Mouse (Mus musculus): ENCODE data around the gene Necab3. TPM values are rescaled to one million over a fixed set of nuclear protein-coding genes. Genes with fewer than 3 reads are reported as not detected.

Gene Necab3
- polyA plus RNA-seq, 1 experiment from 2014 or later: 25.4 TPM

DNA sequence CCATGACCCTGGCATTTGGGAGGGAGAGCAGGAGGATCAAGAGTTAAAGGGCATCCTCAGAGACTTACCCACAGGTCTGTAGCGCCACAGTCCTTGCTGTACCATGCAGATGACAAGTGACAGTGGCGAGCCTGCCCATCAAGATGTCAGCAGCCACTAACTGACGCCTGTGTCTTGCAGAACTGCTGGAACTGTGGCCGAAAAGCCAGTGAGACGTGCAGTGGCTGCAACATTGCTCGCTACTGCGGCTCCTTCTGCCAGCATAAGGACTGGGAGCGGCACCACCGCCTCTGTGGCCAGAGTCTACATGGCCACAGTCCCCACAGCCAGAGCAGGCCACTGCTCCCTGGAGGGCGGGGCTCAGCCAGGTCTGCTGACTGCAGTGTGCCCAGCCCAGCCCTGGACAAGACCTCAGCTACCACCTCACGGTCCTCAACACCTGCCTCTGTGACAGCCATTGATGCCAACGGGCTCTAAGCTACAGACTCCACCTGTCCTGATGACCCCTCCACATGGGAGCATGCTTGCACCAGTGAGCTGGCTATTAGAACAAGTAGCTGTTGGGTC is 23.9 kb downstream of the Necab3 start:
- H3K4me1 ChIP-seq: peaks cover 34% of the 10 kb centered on the region
- no peak overlapping the region for H3K4me3 ChIP-seq
- no peak overlapping the region for H3K27ac ChIP-seq
- H3K27me3 ChIP-seq: no peaks in the 10 kb centered on the region
- peaks cover 67% of the 10 kb centered on the region for H3K36me3 ChIP-seq (ENCODE audit: poor library complexity, severe bottlenecking)
- H3K4me2 ChIP-seq: no peak overlapping the region
- no peak for ATAC-seq
- 95% methylated on average over 12 of the region's 12 CpGs for WGBS
- no peak overlapping the region for H3K9ac ChIP-seq
- H3K9me3 ChIP-seq (replicated peaks): no peaks in the 10 kb centered on the region

DNA sequence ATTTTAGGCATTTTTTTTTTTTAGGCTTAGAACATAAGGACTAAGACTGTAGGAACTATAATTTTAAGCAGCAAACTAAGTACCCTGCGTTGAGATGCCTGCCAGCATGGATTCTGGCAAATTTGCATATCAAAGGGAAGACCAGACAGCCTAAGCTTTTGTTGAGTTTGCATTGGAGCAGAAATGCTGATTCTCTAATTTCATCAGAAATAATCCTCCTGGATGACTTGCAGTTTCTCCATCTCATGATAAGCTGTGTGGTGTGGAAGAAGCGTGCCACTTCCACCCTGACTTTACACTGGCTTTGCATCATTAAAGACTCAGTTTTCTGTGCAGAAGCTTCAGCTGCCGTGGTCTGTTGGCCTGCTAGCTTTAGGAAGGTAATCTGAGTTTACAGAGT is 25.8 kb downstream of the Necab3 start:
- Histone ChIP-seq H3K9ac (no peak overlapping the region), H3K4me3 (no peak overlapping the region), H3K4me1 (peaks cover 16% of the 10 kb centered on the region), H3K9me3 (replicated peaks) (no peaks in the 10 kb centered on the region), H3K4me2 (no peak overlapping the region), H3K27me3 (no peaks in the 10 kb centered on the region), H3K36me3 (ENCODE audit: poor library complexity, severe bottlenecking) (peaks cover 79% of the 10 kb centered on the region), H3K27ac (peak overlapping the region; percentile 64)
- WGBS: 17% methylated on average over 3 of the region's 3 CpGs
- ATAC-seq: peak; percentile 24; the same call in 1 of the 2 replicates

DNA sequence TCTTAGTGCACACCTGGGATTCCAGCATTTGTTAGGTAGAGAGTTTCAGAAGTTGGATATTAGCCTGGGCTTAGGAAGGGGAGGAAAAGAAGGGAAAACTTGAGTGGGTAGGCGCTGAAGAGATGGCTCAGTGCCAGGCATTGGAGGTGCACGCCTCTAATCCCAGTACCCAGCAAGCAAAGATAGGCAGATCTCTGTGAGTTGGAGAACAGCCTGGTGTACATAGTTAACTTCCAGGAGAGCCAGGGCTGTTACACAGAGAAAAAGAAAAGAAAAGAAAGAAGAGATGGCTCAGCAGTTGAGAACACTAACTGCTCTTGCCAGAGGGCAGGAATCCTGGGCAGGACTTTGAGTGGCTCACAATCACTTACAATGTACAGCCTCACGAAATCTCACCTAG is 32.2 kb downstream of the Necab3 start:
- no peak overlapping the region for H3K9ac ChIP-seq
- H3K27me3 ChIP-seq: no peaks in the 10 kb centered on the region
- 54% methylated on average over 3 of the region's 3 CpGs for WGBS
- no peak overlapping the region for H3K4me3 ChIP-seq
- peaks cover 6% of the 10 kb centered on the region for H3K4me1 ChIP-seq
- peaks cover 83% of the 10 kb centered on the region for H3K36me3 ChIP-seq (ENCODE audit: poor library complexity, severe bottlenecking)
- no peaks in the 10 kb centered on the region for H3K9me3 ChIP-seq (replicated peaks)
- H3K4me2 ChIP-seq: no peak overlapping the region
- no peak for ATAC-seq
- peak overlapping the region; percentile 22; the same call in 1 of the 2 replicates for H3K27ac ChIP-seq

DNA sequence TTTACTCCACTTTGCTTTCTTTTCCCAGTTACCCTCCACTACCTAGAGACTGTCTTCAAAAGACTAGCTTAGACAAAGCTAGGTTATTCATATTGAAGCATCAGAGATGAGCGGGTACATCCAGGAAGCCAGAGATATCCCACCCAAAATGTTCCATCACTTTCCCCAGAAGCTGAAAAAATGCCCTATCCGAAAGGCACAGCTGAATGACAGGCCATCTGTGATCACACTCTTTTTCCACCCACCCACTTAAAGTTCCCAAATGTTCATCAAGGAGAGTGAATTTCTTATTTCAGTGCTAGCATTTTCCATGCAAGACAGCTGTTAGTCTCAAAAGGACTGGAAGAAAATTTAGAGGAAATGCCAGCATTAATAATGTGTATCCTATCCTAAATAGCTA is 33.4 kb downstream of the Necab3 start:
- peaks cover 76% of the 10 kb centered on the region for H3K36me3 ChIP-seq (ENCODE audit: poor library complexity, severe bottlenecking)
- no peak overlapping the region for H3K4me3 ChIP-seq
- H3K27me3 ChIP-seq: no peaks in the 10 kb centered on the region
- no peak for ATAC-seq
- no peak overlapping the region for H3K27ac ChIP-seq
- no peak overlapping the region for H3K4me2 ChIP-seq
- WGBS: 96% methylated on average over 2 of the region's 2 CpGs
- no peak overlapping the region for H3K9ac ChIP-seq
- H3K4me1 ChIP-seq: peaks cover 6% of the 10 kb centered on the region
- no peaks in the 10 kb centered on the region for H3K9me3 ChIP-seq (replicated peaks)

DNA sequence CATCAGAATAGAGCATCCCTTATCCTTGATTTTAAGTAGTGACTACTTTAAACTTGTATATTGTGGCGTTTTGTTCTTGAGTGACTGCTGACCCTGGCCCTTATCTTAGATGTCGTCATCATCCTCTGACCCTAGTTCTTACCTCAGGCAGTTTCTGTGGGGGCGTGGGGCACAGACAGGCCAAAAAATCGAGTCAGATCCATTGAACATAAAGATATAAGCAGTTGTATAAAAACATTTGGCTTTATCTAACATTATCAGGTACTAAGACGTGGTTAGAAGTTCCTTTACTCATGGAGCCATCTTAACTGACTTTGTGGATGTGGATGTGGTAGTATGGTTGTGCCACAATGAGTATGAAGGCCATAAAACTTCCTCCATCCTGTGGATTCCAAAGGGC is 36.4 kb downstream of the Necab3 start:
- H3K9me3 ChIP-seq (replicated peaks): no peaks in the 10 kb centered on the region
- H3K4me3 ChIP-seq: no peak overlapping the region
- no peak overlapping the region for H3K9ac ChIP-seq
- no peak for ATAC-seq
- H3K27ac ChIP-seq: no peak overlapping the region
- peaks cover 6% of the 10 kb centered on the region for H3K4me1 ChIP-seq
- 94% methylated on average over 5 of the region's 5 CpGs for WGBS
- H3K27me3 ChIP-seq: no peaks in the 10 kb centered on the region
- no peak overlapping the region for H3K4me2 ChIP-seq
- peaks cover 74% of the 10 kb centered on the region for H3K36me3 ChIP-seq (ENCODE audit: poor library complexity, severe bottlenecking)

DNA sequence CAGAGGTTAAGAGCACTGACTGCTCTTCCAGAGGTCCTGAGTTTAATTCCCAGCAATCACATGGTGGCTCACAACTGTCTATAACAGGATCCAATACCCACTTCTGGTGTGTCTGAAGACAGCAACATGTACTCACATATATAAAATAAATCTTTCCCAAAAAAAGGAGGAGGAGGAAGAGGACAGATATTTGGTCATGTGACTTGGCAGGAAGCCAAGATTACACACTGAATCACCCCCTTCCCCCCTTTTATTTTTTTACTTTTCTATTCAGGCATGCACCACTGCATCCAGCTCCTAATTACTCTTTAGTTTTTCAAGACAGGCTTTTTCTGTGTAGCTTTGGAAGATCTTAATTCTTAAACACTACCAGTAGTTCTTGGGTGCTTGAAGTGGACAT is 37.2 kb downstream of the Necab3 start:
- H3K27ac ChIP-seq: no peak overlapping the region
- H3K4me2 ChIP-seq: no peak overlapping the region
- H3K36me3 ChIP-seq (ENCODE audit: poor library complexity, severe bottlenecking): peaks cover 72% of the 10 kb centered on the region
- H3K4me3 ChIP-seq: no peak overlapping the region
- ATAC-seq: no peak
- no peaks in the 10 kb centered on the region for H3K27me3 ChIP-seq
- no peak overlapping the region for H3K9ac ChIP-seq
- no peaks in the 10 kb centered on the region for H3K9me3 ChIP-seq (replicated peaks)
- H3K4me1 ChIP-seq: peaks cover 2% of the 10 kb centered on the region

DNA sequence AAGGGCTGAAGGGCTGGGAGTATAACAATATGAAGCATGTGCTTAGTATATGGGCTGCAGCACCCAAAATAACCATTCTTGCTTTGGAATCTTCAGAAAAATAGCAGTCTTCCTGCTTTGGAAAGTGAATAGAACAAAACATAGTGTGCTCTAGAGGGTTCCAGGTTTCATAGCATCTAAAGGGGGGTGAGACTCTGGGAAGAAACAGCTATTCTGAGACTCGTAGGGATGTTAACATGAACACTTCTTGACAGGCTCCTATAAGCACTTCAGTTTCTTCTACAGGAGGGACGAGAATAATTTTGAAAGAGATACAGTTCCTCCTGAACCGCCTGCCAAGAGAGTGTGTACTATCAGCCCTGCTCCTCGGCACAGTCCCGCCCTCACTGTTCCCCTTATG is 41.3 kb downstream of the Necab3 start:
- peaks cover 56% of the 10 kb centered on the region for H3K36me3 ChIP-seq (ENCODE audit: poor library complexity, severe bottlenecking)
- no peak overlapping the region for H3K9ac ChIP-seq
- H3K27me3 ChIP-seq: no peaks in the 10 kb centered on the region
- no peaks in the 10 kb centered on the region for H3K9me3 ChIP-seq (replicated peaks)
- no peak overlapping the region for H3K27ac ChIP-seq
- WGBS: 97% methylated on average over 5 of the region's 5 CpGs
- no peaks in the 10 kb centered on the region for H3K4me1 ChIP-seq
- H3K4me3 ChIP-seq: no peak overlapping the region
- H3K4me2 ChIP-seq: no peak overlapping the region
- no peak for ATAC-seq

DNA sequence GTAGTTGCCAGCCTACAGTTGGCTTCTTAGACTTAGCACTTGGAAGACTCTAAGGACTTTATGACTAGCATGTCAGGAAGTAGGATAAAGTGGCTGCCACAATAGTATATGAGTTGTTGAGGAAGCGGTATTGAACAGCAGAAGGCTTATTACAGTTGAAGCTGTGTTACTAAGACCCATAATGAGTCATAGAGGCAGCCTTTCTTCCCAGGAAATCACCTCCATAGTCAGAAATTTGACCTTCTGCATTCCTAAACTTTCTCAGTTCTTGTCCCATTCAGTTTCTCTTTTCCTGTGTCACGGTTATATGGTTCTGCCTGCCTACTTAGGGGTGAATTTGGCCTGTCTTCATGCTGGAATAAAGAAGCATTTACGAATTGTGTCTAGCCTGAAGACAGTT is 41.7 kb downstream of the Necab3 start:
- no peak overlapping the region for H3K4me2 ChIP-seq
- no peaks in the 10 kb centered on the region for H3K4me1 ChIP-seq
- no peaks in the 10 kb centered on the region for H3K9me3 ChIP-seq (replicated peaks)
- no peak for ATAC-seq
- H3K27me3 ChIP-seq: no peaks in the 10 kb centered on the region
- no peak overlapping the region for H3K4me3 ChIP-seq
- H3K36me3 ChIP-seq (ENCODE audit: poor library complexity, severe bottlenecking): peaks cover 57% of the 10 kb centered on the region
- H3K9ac ChIP-seq: no peak overlapping the region
- 90% methylated on average over 3 of the region's 3 CpGs for WGBS
- H3K27ac ChIP-seq: no peak overlapping the region

DNA sequence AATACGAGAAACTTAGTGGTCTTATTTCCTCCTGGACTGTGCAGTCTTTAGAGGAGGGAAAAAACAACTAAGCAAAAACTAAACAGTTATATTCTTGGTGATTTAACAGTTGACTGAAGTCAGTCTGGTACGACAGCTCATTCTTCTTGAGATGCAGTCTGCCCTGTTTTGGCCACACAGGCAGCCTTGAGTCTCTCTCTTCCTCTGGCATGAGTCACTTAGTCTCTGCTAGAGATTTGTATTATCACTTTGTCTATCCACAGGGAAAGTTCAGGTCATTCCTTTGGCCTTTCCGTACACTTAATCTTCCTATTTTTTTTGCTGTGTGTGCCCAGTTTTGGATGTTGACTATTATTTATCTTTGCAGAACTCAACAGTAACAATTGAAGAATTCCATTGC is 48.5 kb downstream of the Necab3 start:
- Histone ChIP-seq H3K4me1 (peaks cover 22% of the 10 kb centered on the region), H3K27ac (no peak overlapping the region), H3K9me3 (replicated peaks) (no peaks in the 10 kb centered on the region), H3K27me3 (no peaks in the 10 kb centered on the region), H3K4me2 (no peak overlapping the region), H3K4me3 (no peak overlapping the region), H3K9ac (no peak overlapping the region), H3K36me3 (ENCODE audit: poor library complexity, severe bottlenecking) (peaks cover 52% of the 10 kb centered on the region)
- WGBS: 95% methylated on average over 3 of the region's 3 CpGs
- no peak for ATAC-seq

DNA sequence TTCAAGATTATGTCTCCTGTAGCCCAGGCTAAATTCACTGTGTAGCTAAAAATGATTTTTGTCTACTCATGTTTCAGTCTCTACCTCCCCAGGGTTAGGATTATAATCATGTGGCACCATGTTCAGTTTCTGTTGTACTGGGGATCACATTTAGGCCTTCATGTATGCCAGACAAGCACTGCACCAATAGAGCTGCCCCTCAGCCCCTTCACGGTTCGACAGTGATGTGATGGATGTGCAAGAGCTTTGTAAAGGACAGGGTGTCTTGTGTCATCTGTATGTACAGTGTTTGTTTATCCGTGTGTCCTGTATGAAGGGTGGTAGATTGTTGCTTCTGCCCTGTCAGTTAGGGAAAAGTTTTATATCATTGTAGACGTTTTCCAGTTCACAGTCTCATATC is 50.2 kb downstream of the Necab3 start:
- Histone ChIP-seq H3K9me3 (replicated peaks) (no peaks in the 10 kb centered on the region), H3K4me1 (peaks cover 22% of the 10 kb centered on the region), H3K4me3 (no peak overlapping the region), H3K27ac (no peak overlapping the region), H3K27me3 (no peaks in the 10 kb centered on the region), H3K4me2 (no peak overlapping the region), H3K36me3 (ENCODE audit: poor library complexity, severe bottlenecking) (peaks cover 57% of the 10 kb centered on the region), H3K9ac (no peak overlapping the region)
- ATAC-seq: no peak
- 83% methylated on average over 4 of the region's 4 CpGs for WGBS

DNA sequence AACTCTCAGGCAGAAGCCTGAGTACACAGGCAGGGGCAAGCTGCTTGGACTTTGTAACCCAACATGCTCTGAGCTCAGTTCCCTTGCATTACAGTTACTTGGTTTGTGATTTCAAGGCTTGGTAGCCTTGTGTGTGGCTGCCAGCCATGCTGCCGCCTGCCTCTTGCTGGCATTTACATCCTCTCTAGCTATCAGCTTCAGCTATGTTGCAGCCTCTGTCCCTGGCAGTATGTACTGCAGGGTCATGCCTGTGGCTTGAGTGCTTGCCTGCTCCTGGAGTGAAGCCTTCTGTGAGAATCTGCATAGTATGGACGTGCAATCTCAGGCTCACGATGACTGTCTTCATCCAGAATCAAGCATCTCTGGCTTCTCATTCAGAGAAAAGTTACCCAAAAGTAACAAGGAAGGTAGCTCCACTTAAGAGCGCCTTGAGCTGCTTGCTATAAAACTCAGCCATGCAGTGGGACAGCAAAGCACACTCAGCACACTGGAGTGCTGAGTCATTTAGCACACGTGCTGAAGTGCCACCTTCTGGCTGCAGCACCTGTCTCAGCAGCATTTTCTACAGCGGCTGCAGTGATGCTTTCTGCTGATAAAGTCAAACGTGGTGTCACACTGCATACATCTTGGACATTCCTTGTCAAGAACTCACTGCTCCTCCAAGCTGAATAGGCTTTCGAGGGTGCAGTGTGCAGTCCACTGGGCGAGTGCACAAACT is 51.0 kb downstream of the Necab3 start:
- peaks cover 51% of the 10 kb centered on the region for H3K36me3 ChIP-seq (ENCODE audit: poor library complexity, severe bottlenecking)
- peaks cover 22% of the 10 kb centered on the region for H3K4me1 ChIP-seq
- peak overlapping the region; percentile 75 for H3K27ac ChIP-seq
- no peak overlapping the region for H3K4me2 ChIP-seq
- ATAC-seq: 0 out of 2 replicates have a peak, but pooled peaks have one; percentile 30
- H3K4me3 ChIP-seq: no peak overlapping the region
- no peaks in the 10 kb centered on the region for H3K27me3 ChIP-seq
- 75% methylated on average over 9 of the region's 9 CpGs for WGBS
- no peak overlapping the region for H3K9ac ChIP-seq
- no peaks in the 10 kb centered on the region for H3K9me3 ChIP-seq (replicated peaks)

DNA sequence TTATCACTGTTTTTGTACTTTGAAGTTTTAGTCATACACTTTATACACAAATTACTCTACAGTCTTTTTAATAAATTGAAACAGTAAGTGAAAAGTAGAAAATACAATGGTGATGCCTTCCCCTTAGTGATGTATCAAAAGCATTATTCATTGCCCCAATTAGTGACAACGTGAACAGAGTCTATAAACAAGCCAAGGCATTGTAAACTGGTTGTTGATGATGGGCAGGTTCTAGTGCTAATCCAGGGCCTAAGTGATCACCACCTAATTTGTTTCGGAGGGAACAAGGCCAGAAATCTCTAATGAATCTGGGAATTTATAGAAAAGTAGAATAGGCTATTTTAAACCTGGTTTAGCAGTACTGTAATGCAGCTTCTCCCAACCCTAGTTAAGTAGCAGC is 51.6 kb downstream of the Necab3 start:
- no peak; the same call in 1 of the 2 replicates for ATAC-seq
- Histone ChIP-seq H3K4me2 (no peak overlapping the region), H3K27ac (peak overlapping the region; percentile 75), H3K9me3 (replicated peaks) (no peaks in the 10 kb centered on the region), H3K36me3 (ENCODE audit: poor library complexity, severe bottlenecking) (peaks cover 45% of the 10 kb centered on the region), H3K4me3 (no peak overlapping the region), H3K27me3 (no peaks in the 10 kb centered on the region), H3K4me1 (peaks cover 22% of the 10 kb centered on the region), H3K9ac (no peak overlapping the region)
- 34% methylated on average over 2 of the region's 2 CpGs for WGBS

DNA sequence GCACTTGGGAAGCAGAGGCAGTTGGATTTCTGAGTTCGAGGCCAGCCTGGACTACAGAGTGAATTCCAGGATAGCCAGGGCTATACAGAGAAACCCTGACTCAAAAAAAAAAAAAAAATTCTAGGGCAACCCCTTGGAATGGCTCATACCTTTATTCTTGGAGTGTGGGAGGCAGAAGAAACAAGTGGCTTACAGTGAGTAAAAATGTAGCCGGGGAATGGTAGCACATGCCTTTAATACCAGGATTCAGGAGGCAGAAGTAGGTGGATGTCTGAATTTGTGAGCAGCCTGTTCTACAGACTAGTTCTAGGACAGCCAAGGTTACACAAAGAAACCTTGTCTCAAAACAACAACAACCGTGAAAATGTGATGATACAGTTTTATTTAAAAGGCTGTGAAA is 57.9 kb downstream of the Necab3 start:
- Histone ChIP-seq H3K4me3 (no peak overlapping the region), H3K9me3 (replicated peaks) (no peaks in the 10 kb centered on the region), H3K27me3 (no peaks in the 10 kb centered on the region), H3K9ac (no peak overlapping the region), H3K36me3 (ENCODE audit: poor library complexity, severe bottlenecking) (peaks cover 27% of the 10 kb centered on the region), H3K4me2 (no peak overlapping the region), H3K27ac (no peak overlapping the region), H3K4me1 (0 out of 2 replicates have a peak, but pooled peaks cover 8% of the 10 kb centered on the region)
- no peak for ATAC-seq
- WGBS: 93% methylated on average over 3 of the region's 3 CpGs
